In the genomic region with DNA sequence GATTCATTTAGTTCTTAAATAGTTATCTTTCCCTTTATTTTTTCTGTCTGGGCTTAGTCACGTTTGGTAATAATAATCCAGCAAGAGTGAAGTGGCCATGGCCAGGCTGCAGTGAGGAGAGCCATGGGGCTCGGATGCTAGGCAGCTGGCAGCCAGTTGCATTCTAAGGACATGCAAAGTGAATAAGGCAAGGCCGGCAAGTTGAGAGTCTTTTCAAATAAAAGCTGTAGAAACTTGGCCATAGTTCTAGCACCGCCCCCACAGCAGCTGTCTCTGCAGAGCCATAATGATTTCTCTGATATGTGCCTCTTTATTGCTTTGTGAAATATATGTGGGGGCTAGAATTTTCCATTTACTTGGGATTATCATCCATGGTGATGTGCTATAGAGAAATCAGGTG, we compare ENCODE assay signal across 16 mouse cellular contexts.
DNase-seq lines count a peak whose midpoint lies in the region; ATAC-seq and TF ChIP-seq lines count a peak whose summit lies in the region.
"Had no signal": no experiment of that assay in that cellular context is flagged by ENCODE, and none has a peak within 500 bp of the region (broad histone marks: within the 10 kb centered on the region; RNA-seq: fewer than 3 reads in every experiment).

No protein-coding gene starts in this region.

- H3K4me2 ChIP-seq in forebrain, embryonic 14.5 days (ENCODE audit: low read length) = no peak overlapping the region
- no peak overlapping the region for H3K4me2 ChIP-seq in forebrain, embryonic 13.5 days
- H3K4me2 ChIP-seq: liver, embryonic 12.5 days had no signal

- DNase-seq in forebrain, embryonic 14.5 days (ENCODE audit: low spot score) = peak; percentile 22
- DNase-seq in brain, adult 2 months (ENCODE audit: low read depth, low spot score) = peak; percentile 80
- DNase-seq in layer of hippocampus, adult 2 months (ENCODE audit: low spot score in 2 of 2) = peak; percentile 80 to 88
- DNase-seq in left cerebral cortex, adult 9 months (ENCODE audit: low spot score in 2 of 2) = peak; percentile 43 to 92
- no peak for DNase-seq in adrenal gland, postnatal 14 days
- DNase-seq in cerebellum, adult 9-11 months = no peak
- DNase-seq: adrenal gland, postnatal 25 days; cerebellum, adult 11 months; kidney, postnatal 14 days; lung, postnatal 14 days; thymus, adult 2 months had no signal

- no peak overlapping the region for H3K27ac ChIP-seq in forebrain, embryonic 14.5 days (ENCODE audit: low read depth, low read length)
- no peak overlapping the region for H3K27ac ChIP-seq in forebrain, embryonic 13.5 days
- peak overlapping the region; percentile 85 for H3K27ac ChIP-seq in layer of hippocampus, adult 2 months
- H3K27ac ChIP-seq: hindbrain, postnatal 0 days; liver, embryonic 12.5 days; midbrain, embryonic 10.5 days had no signal

- WGBS in forebrain, embryonic 14.5 days = 66% methylated on average over 4 of the region's 4 CpGs
- 61% methylated on average over 4 of the region's 4 CpGs for WGBS in forebrain, embryonic 13.5 days

- H3K9ac ChIP-seq in forebrain, embryonic 14.5 days (ENCODE audit: low read length) = no peak overlapping the region
- H3K9ac ChIP-seq in forebrain, embryonic 13.5 days = no peak overlapping the region
- H3K9ac ChIP-seq: liver, embryonic 12.5 days had no signal

- TF ChIP-seq CTCF in layer of hippocampus, adult 2 months (conservative IDR thresholded peaks at IDR 0.05) = no peak

- H3K4me3 ChIP-seq in forebrain, embryonic 14.5 days (ENCODE audit: low read depth, low read length) = no peak overlapping the region
- H3K4me3 ChIP-seq in forebrain, embryonic 13.5 days = no peak overlapping the region
- H3K4me3 ChIP-seq in layer of hippocampus, adult 2 months = no peak overlapping the region
- H3K4me3 ChIP-seq: liver, embryonic 12.5 days; midbrain, embryonic 10.5 days had no signal

- H3K36me3 ChIP-seq in forebrain, embryonic 14.5 days (ENCODE audit: control insufficient read depth, insufficient read depth, low read length) = peaks cover 14% of the 10 kb centered on the region
- H3K36me3 ChIP-seq in forebrain, embryonic 13.5 days (ENCODE audit: poor library complexity, severe bottlenecking) = peaks cover 31% of the 10 kb centered on the region

- H3K27me3 ChIP-seq in forebrain, embryonic 14.5 days (replicated peaks; ENCODE audit: control insufficient read depth, insufficient read depth, low read length) = no peaks in the 10 kb centered on the region
- H3K27me3 ChIP-seq in forebrain, embryonic 13.5 days = no peaks in the 10 kb centered on the region
- H3K27me3 ChIP-seq: liver, embryonic 12.5 days had no signal

- H3K4me1 ChIP-seq in forebrain, embryonic 14.5 days (ENCODE audit: control insufficient read depth, insufficient read depth, low read length) = peaks cover 6% of the 10 kb centered on the region; the same call in 1 of the 2 replicates
- peaks cover 13% of the 10 kb centered on the region for H3K4me1 ChIP-seq in forebrain, embryonic 13.5 days
- H3K4me1 ChIP-seq: liver, embryonic 12.5 days had no signal

- no peaks in the 10 kb centered on the region for H3K9me3 ChIP-seq in forebrain, embryonic 14.5 days (replicated peaks; ENCODE audit: control insufficient read depth, low read length)
- no peaks in the 10 kb centered on the region for H3K9me3 ChIP-seq in forebrain, embryonic 13.5 days (replicated peaks)
- H3K9me3 ChIP-seq: liver, embryonic 12.5 days; midbrain, embryonic 10.5 days had no signal

- ATAC-seq in forebrain, embryonic 14.5 days = no peak
- no peak for ATAC-seq in forebrain, embryonic 13.5 days
- ATAC-seq in CD4-positive, CD25-positive, alpha-beta regulatory T cell, adult 4 months = no peak
- ATAC-seq: hindbrain, postnatal 0 days; liver, embryonic 12.5 days had no signal

Comparison
In these comparisons a context has a peak if more than half of its experiments do, and no peak if none do; other contexts are left out.
1. DNase-seq: peak in forebrain, embryonic 14.5 days (single experiment), brain, adult 2 months (single experiment), layer of hippocampus, adult 2 months (2 of 2) and left cerebral cortex, adult 9 months (2 of 2); none in adrenal gland, postnatal 14 days (single experiment) and cerebellum, adult 9-11 months (single experiment).